Mouse (Mus musculus) testis, adult 2 months (tissue): Measurements from ENCODE around the gene Kel.

Experiments used
- CTCF ChIP-seq: fragments of 200-500 bp; IDR thresholded peaks from 2 replicates; pipeline ENCODE4 v1.5.1; 2012; ENCODE audit warnings: low read depth, mild to moderate bottlenecking, inconsistent platforms, low read length, moderate library complexity; ENCODE audit not compliant: control insufficient read depth, insufficient read depth, insufficient replicate concordance
- POLR2A ChIP-seq: fragments of 200-500 bp; IDR thresholded peaks from 2 replicates; pipeline ENCODE4 v1.6.1; 2012; ENCODE audit warnings: low read depth, mild to moderate bottlenecking, inconsistent platforms, low read length, moderate library complexity; ENCODE audit not compliant: control insufficient read depth

DNA sequence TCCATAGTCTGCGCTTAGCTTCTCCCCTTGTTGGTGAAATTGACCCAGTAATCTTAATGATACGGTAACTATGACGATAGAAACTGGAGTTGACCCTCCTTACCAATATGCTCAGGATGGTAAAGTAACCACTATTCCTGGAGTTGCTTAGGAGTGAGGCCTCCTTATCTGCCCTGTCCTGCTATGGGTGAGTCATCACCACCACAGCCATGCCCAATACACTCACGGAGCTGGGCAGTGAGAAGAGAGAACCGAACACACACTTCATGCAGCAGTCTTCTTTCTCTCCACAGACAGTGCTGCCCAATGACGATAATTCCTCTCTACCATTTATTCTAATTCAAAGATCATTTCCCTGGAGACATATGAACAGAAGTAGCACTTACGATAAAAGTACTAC, 2.1 kb upstream of the Kel start:
- TF ChIP-seq CTCF (no peak), POLR2A (no peak)
